Mouse (Mus musculus): ENCODE measurements around the gene Gm9970.

GRCm38 (mm10) chr5:31252151-31252550 is 11.1 kb upstream of the Gm9970 start:
- TF ChIP-seq CTCF (IDR thresholded peaks at IDR 0.05): no peak
- TF ChIP-seq POLR2A (IDR thresholded peaks at IDR 0.05; ENCODE audit: insufficient read depth, low read depth, low read length): no peak
- TF ChIP-seq EP300 (IDR thresholded peaks at IDR 0.05; ENCODE audit: insufficient read depth, low read depth, low read length): no peak

Data from heart, adult 2 months (tissue).